Mouse (Mus musculus) heart, postnatal 14 days (tissue): ENCODE data around the gene Plcxd1. TPM values are rescaled to one million over a fixed set of nuclear protein-coding genes. Genes with fewer than 3 reads are reported as not detected.
"Not testable (repeated sequence)": the region's sequence is repeated elsewhere in the genome, so short reads cannot be mapped to it uniquely, and the experiment has no call there.

Experiments
- DNase-seq, 2 experiments: peaks; one replicate each; pipeline ENCODE4 v3.0.0; 2021 to 2022
- intact Hi-C: fragments of 180-260 bp; cut with DNase I; formaldehyde crosslinking; loops from one replicate; pipeline ENCODE4 v1.15.1; 2025
- total RNA-seq, 2 experiments: library from RNA; stranded (reverse); gene quantifications; 2 replicates each; pipeline ENCODE4 v1.2.3; 2021

The Plcxd1 gene
- total RNA-seq, 2 experiments from 2014 or later: not detected

DNA sequence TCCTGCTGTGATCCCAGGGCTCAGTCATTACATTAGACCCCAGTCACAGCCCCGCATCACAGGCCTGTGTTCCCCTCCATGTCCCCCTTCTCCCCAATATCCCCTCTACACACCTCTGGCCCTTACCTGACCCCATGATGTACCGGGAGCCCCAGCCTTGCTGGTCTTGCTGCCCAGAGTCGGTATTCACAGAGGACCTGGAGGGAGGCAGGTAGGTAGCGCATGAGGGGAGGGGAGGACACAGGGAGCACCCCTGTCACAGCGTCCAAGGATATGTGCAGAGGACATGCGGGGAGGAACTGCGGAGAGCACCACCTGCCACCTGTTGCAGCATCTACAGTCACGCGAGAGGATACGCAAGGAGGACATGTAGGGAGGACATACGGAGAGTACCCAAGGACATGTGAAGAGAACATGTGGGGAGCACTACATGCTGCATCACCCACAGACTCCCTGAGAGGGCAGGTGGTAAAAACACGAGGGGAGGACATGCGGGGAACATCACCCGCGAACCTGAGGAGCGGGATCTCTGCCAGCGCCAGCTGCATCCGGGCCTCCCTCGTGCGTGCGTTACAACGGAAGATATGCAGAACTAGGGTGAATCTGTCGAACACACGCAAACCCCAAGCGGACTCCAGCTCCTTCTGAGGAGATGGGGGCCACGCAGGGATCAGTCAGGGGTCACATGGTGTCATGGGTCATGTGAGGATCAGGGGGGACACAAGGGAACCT is 6.5 kb downstream of the Plcxd1 start:
- DNase-seq: no peak
- intact Hi-C loops: no loop called here

- intact Hi-C loops: no loop called here
Observed at GRCm38 (mm10) chr5:110106901-110107564, 7.3 kb downstream of the Plcxd1 start.

DNA sequence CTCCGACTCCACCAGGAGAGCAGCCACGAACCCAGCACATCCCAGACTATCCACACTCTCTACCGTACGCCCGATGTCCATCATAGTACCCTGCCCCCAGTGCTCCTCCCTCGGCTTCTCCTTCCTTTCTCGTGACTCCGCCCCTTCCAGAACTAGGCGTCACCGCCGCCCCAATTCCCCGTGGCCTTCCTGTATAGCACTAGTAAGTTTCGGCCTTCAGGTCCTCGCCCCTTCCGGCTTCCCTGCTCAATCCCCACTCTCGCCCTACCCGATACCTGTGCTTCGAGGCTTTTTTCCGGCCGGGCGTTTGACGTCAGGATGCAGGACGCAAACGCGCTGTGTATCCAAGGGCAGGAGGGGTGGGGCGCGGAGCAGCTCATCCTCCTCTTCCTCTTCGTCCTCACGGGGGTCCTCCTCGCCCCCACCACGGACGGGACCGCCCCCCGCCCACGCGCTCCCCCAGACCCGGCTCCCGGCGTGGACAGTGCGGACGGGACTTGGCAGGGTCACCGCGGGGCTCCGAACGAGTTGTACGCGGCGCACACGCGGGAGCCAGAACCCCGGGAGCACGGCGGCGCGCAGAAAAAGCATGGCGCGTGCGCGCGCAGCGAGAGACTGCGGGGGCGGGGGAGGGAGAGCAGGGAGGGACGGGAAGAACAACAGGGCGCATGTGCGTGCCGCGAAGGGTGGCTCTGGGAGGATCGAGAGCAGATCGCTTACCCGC is 8.0 kb downstream of the Plcxd1 start, which contains the start of gene Gtpbp6:
Gene Gtpbp6 (minus strand): TSS at position 617 of the 724 bp plus-strand sequence.
- intact Hi-C loops: no loop called here
- DNase-seq: peak; percentile 95

More at GRCm38 (mm10) chr5:110106901-110107564, 7.3 kb downstream of the Plcxd1 start:
- no peak for DNase-seq

GRCm38 (mm10) chr5:110108305-110108628 is 8.5 kb downstream of the Plcxd1 start:
- intact Hi-C loops: no loop called here
- DNase-seq: no peak

- peak; percentile 87 to 88 for DNase-seq
- intact Hi-C loops: loop anchor here (2.0 kb wide), 1 partner anchor 25 kb away; the partner anchor contains the start of gene Chfr
Observed at GRCm38 (mm10) chr5:110109991-110110441, 10.2 kb downstream of the Plcxd1 start, which contains the start of gene Zfp605. Gene Zfp605 (plus strand): TSS chr5:110110092.

DNA sequence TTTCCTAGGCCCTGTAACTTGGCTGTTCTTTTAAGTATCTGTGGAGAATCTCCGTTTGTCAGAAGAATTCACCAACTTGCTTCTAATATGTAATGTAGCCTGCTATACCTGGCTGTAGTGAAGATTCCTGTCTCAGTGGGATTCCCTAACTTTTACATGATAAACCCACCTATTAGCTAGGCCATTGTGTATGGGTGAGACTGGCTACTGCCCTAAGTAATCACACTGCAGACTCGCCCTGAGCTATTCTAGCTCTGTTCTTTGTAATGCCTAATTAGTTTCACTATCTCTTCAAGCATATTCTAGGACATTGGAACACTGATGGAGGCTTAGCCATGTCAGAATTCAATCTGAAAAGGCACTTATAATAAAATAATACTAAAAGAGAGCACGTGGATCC is 22.6 kb downstream of the Plcxd1 start:
- DNase-seq, intact Hi-C loops: not testable (repeated sequence)

DNA sequence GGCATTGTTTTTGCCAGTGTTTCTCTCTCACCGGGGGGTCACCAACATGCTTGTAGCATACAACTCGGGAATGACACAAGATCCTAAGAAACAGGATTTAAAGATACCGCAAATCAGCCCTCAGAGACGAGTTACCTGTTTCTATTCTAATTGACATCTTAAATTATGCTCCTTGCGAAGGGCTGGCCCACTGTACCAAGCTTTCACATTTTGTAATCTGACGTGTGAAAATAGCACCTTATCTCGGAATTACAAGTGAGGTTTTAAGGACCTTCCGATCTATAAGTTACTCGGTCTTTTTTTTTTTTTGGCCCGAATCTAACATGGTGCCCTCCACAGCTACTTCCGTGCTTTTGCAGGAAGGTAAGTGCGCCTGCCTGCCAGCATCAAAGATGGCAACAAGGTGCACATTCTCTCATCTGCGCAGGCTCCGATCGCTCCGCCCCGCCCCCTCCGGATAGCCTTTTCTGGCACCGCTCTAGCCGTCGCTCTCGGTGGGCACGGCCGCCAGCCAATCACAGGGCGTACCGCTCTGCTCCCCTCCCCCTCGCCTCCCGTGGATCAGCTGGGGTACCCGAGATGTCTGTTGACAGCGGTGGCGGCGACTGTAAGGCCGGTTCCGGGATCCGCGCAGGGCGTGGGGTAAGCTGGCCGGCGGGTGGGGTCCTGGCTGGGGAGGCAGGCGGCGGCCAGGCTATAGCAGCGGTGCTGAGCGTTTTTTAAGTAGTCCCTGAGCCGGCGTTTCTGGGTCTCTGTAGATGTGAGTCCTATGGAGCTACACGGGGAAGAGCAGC is 35.7 kb downstream of the Plcxd1 start, which contains the start of gene Chfr:
Gene Chfr (plus strand): TSS at position 550 of the 794 bp plus-strand sequence.
- intact Hi-C loops: loop anchor here (2.0 kb wide), 1 partner anchor 25 kb away; the partner anchor contains the start of gene Zfp605
- peak; percentile 98 to 99 for DNase-seq

DNA sequence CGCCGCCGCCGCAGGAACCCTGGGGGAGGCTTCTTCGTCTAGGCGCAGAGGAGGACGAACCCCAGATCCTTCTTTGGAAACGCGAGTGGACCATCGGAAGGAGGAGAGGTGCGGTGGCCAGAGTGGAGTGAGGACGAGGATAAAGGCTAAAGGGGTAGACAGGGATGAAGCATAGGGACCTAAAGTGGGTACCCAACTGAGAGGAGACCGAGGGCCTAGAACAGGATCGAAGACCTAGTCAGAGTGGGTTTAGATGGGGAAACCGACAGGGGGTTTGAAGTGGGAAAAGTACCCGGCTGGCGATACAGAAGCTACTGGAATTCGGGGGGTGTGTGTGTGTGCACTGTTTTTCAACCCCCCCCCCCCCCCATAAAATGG is 36.3 kb downstream of the Plcxd1 start:
- intact Hi-C loops: no loop called here
- DNase-seq: no peak

GRCm38 (mm10) chr5:110137816-110138215 is 38.0 kb downstream of the Plcxd1 start:
- intact Hi-C loops: no loop called here

DNA sequence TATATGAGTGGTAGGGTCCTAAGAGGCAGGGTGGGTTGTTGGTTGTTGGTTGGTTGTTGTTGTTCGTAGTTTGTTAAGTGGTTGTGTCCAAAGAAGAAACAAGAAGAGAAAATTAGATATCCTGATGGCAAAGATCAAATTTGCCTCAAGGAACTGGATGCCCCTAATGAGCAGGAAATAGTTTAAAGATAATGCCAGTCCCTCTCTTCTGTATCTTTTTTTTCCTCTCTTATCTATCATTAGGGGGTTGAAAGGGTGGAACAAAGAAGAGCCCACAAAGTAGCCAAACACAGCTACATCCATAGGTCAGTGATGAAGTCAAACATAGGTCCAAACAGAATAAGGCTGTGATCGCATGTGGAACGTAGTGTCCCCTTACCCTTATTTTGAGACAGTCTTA is 39.6 kb downstream of the Plcxd1 start:
- no peak for DNase-seq
- intact Hi-C loops: no loop called here

More at GRCm38 (mm10) chr5:110137816-110138215, 38.0 kb downstream of the Plcxd1 start:
- DNase-seq: no peak

DNA sequence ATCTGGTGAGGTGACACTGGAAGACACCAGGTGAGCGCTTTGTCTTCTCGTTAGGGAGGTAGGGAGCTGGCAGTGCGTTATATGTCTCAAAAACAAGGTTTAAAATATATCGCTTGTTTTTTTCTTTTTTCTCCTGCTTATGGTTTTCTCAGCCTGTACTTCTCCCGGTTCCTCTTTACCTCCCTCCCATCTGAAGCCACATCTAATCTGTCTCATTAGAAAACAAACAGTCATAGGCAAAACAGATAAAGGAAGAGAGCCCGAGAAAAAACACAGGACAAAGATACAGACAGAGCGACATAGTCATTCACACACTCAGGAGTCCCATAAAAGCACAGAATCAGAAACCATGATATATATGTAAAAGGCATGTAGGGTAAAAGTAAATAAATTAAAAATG is 40.7 kb downstream of the Plcxd1 start:
- DNase-seq: no peak
- intact Hi-C loops: no loop called here

- DNase-seq: no peak
Observed at GRCm38 (mm10) chr5:110142309-110142708, 42.5 kb downstream of the Plcxd1 start.

DNA sequence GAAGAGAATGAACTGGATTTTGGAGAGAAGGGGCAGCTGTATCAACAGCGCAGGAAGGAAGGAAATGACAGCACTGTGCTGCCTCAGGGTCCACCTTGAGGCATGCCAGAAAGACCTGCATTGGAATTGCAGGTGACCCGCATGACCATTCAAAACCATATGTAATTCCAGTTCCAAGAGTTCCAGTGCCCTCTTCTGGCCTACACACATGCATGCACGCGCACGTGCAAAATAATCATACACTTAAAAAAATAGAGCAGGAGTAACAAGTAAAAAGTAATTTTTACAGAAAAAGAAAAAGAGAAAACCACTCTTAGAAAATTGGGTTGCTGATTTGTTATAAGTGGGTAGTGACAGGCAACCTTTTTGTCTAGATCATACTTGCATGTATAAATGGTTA is 43.2 kb downstream of the Plcxd1 start:
- DNase-seq: no peak
- intact Hi-C loops: no loop called here

More at GRCm38 (mm10) chr5:110142309-110142708, 42.5 kb downstream of the Plcxd1 start:
- intact Hi-C loops: no loop called here

Other genes starting within 250 kb of the Plcxd1 start
- gene Gm15446, start 176.6 kb upstream of the Plcxd1 start, total RNA-seq: 1 to 10 TPM; 3.9 to 7.5 TPM
- gene Zfp932, start 103.4 kb upstream of the Plcxd1 start, total RNA-seq: 1 to 10 TPM; 5.8 to 6.4 TPM
- 1 to 10 TPM; 2.9 to 3.6 TPM for gene Gm17655, start 27.5 kb upstream of the Plcxd1 start, total RNA-seq
- gene Gm35315, start 5.5 kb upstream of the Plcxd1 start, total RNA-seq: under 1 TPM in 1 of 2 experiments, not detected in 1; 0.07 TPM
- gene Gtpbp6, start 8.2 kb downstream of the Plcxd1 start, total RNA-seq: 10 to 100 TPM; 27.0 to 29.8 TPM
- 1 to 10 TPM; 2.9 to 3.0 TPM for gene Zfp605, start 10.1 kb downstream of the Plcxd1 start, total RNA-seq
- gene Chfr, start 35.9 kb downstream of the Plcxd1 start, total RNA-seq: 10 to 100 TPM; 21.0 to 21.4 TPM
- gene Golga3, start 76.7 kb downstream of the Plcxd1 start, total RNA-seq: 10 to 100 TPM; 36.5 to 42.6 TPM
- 10 to 100 TPM; 25.8 to 25.9 TPM for gene Ankle2, start 131.0 kb downstream of the Plcxd1 start, total RNA-seq
- gene Pgam5, start 169.9 kb downstream of the Plcxd1 start, total RNA-seq: 10 to 100 TPM; 28.9 to 32.3 TPM
- 10 to 100 TPM; 49.9 to 60.2 TPM for gene Pxmp2, start 186.2 kb downstream of the Plcxd1 start, total RNA-seq
- 1 to 10 TPM; 2.4 to 3.9 TPM for gene Pole, start 186.3 kb downstream of the Plcxd1 start, total RNA-seq
- gene P2rx2, start 243.2 kb downstream of the Plcxd1 start, total RNA-seq: not detected
- not detected for gene Lrcol1, start 244.8 kb downstream of the Plcxd1 start, total RNA-seq